7 mouse cellular contexts compared by ENCODE assay signal in the genomic region with DNA sequence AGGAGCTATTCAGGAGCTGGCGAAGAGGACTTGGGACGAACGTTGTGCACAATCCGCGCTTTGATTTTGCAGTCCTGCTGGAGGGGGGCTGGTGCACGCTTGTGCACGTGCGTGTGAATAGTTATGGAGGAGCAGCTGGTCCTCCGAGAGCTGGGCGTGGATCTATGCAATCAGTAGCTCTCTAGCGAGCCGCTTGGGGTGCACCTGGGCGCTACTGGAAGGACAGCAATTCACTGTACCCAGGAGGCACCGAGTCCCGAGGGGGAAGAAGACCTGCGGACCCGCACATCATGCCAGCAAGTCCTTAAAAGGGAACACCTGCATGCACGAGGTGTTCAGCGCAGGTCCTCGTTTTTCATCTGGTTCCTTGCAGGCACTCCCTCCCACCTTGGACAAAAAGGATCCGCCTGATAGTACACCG. TPM values are rescaled to one million over a fixed set of nuclear protein-coding genes. Genes with fewer than 3 reads are reported as not detected.
A peak's percentile ranks its signal among the peaks of the same experiment; 100 is the strongest.
DNase-seq lines count a peak whose midpoint lies in the region; ATAC-seq and TF ChIP-seq lines count a peak whose summit lies in the region.

No protein-coding gene starts in this region.

- TF ChIP-seq EP300 in stomach, postnatal 0 days (optimal IDR thresholded peaks at IDR 0.05): no peak

- ATAC-seq in limb, embryonic 14.5 days (ENCODE audit: low FRiP score, low read depth): peak; percentile 6; the same call in 1 of the 2 replicates
- 0 out of 2 replicates have a peak, but pooled peaks have one; percentile 8 for ATAC-seq in midbrain, postnatal 0 days (ENCODE audit: low FRiP score)
- no peak for ATAC-seq in stomach, postnatal 0 days (ENCODE audit: low FRiP score, low TSS enrichment)

- H3K27ac ChIP-seq in limb, embryonic 14.5 days (replicated peaks; ENCODE audit: low read depth, low read length): no peak overlapping the region
- H3K27ac ChIP-seq in midbrain, postnatal 0 days (ENCODE audit: low read depth, low read length): no peak overlapping the region
- 0 out of 2 replicates have a peak overlapping the region, but pooled peaks have one; percentile 4 for H3K27ac ChIP-seq in stomach, postnatal 0 days (replicated peaks)

- H3K4me2 ChIP-seq in limb, embryonic 14.5 days (replicated peaks; ENCODE audit: low read depth, low read length, severe bottlenecking): peak overlapping the region; percentile 88
- peak overlapping the region; percentile 98 for H3K4me2 ChIP-seq in midbrain, postnatal 0 days (ENCODE audit: low read depth, low read length, poor library complexity, severe bottlenecking)
- peak overlapping the region; percentile 97 for H3K4me2 ChIP-seq in stomach, postnatal 0 days (replicated peaks; ENCODE audit: low read depth)

- H3K4me1 ChIP-seq in limb, embryonic 14.5 days (ENCODE audit: control insufficient read depth, insufficient read depth, low read length): peaks cover 32% of the 10 kb centered on the region
- peaks cover 6% of the 10 kb centered on the region; the same call in 1 of the 2 replicates for H3K4me1 ChIP-seq in midbrain, postnatal 0 days (ENCODE audit: insufficient read depth, low read length)
- H3K4me1 ChIP-seq in stomach, postnatal 0 days (replicated peaks; ENCODE audit: control insufficient read depth, insufficient read depth): peaks cover 7% of the 10 kb centered on the region

- H3K36me3 ChIP-seq in limb, embryonic 14.5 days (ENCODE audit: control insufficient read depth, insufficient read depth, low read length): no peaks in the 10 kb centered on the region
- no peaks in the 10 kb centered on the region for H3K36me3 ChIP-seq in midbrain, postnatal 0 days (ENCODE audit: insufficient read depth, low read length)
- H3K36me3 ChIP-seq in stomach, postnatal 0 days (ENCODE audit: control insufficient read depth, insufficient read depth, low read length): no peaks in the 10 kb centered on the region

- under 1% methylated on average over 22 of the region's 22 CpGs for WGBS in limb, embryonic 14.5 days
- under 1% methylated on average over 22 of the region's 22 CpGs for WGBS in midbrain, postnatal 0 days
- WGBS in stomach, postnatal 0 days: 1% methylated on average over 22 of the region's 22 CpGs

- TF ChIP-seq POLR2A in limb, embryonic 14.5 days (IDR thresholded peaks at IDR 0.05; ENCODE audit: borderline replicate concordance, extremely low read depth, insufficient read depth, insufficient read length): no peak

- no peaks in the 10 kb centered on the region for H3K9me3 ChIP-seq in limb, embryonic 14.5 days (ENCODE audit: control insufficient read depth, low read length)
- H3K9me3 ChIP-seq in midbrain, postnatal 0 days (ENCODE audit: low read length): no peaks in the 10 kb centered on the region
- H3K9me3 ChIP-seq in stomach, postnatal 0 days (ENCODE audit: control insufficient read depth, low read length): no peaks in the 10 kb centered on the region

- peak overlapping the region; percentile 5; the same call in 1 of the 2 replicates for H3K9ac ChIP-seq in limb, embryonic 14.5 days (ENCODE audit: low read depth, low read length, severe bottlenecking)
- peak overlapping the region; percentile 15; the same call in 1 of the 2 replicates for H3K9ac ChIP-seq in midbrain, postnatal 0 days (replicated peaks; ENCODE audit: low read length, poor library complexity, severe bottlenecking)
- peak overlapping the region; percentile 38; the same call in 1 of the 2 replicates for H3K9ac ChIP-seq in stomach, postnatal 0 days (ENCODE audit: low read length)

- H3K27me3 ChIP-seq in limb, embryonic 14.5 days (ENCODE audit: control insufficient read depth, insufficient read depth, low read length): no peaks in the 10 kb centered on the region
- no peaks in the 10 kb centered on the region for H3K27me3 ChIP-seq in midbrain, postnatal 0 days (ENCODE audit: insufficient read depth, low read length)
- no peaks in the 10 kb centered on the region for H3K27me3 ChIP-seq in stomach, postnatal 0 days (ENCODE audit: control insufficient read depth, insufficient read depth, low read length)

- peak; percentile 27 for DNase-seq in Muller cell, postnatal 12 days (ENCODE audit: inconsistent ontology term)
- DNase-seq in c-Kit-positive CD71-positive TER-119-negative erythroid progenitor cells, embryonic 14.5 days (ENCODE audit: low read depth): peak; percentile 17
- peak; percentile 68 for DNase-seq in forelimb bud, embryonic 11.5 days (ENCODE audit: low read depth, low spot score)
- DNase-seq in kidney, adult 18-20 months: peak; percentile 48
- peak; percentile 67 for DNase-seq in limb, embryonic 14.5 days (ENCODE audit: low spot score)
- DNase-seq in midbrain, postnatal 0 days (ENCODE audit: low spot score): peak; percentile 66
- DNase-seq in stomach, postnatal 0 days (ENCODE audit: low spot score): peak; percentile 54

- no peak for TF ChIP-seq CTCF in midbrain, postnatal 0 days (IDR thresholded peaks at IDR 0.05)
- TF ChIP-seq CTCF in stomach, postnatal 0 days (IDR thresholded peaks at IDR 0.05; ENCODE audit: low read depth): 0 out of 2 replicates have a peak, but pooled peaks have one; percentile 20

- H3K4me3 ChIP-seq in limb, embryonic 14.5 days (replicated peaks; ENCODE audit: low read length): peak overlapping the region; percentile 75
- peak overlapping the region; percentile 65 for H3K4me3 ChIP-seq in midbrain, postnatal 0 days (ENCODE audit: low read depth, low read length)
- H3K4me3 ChIP-seq in stomach, postnatal 0 days (ENCODE audit: low read depth, low read length): peak overlapping the region; percentile 60

RNA-seq across cellular contexts. Expression of a gene that starts 0.9 kb away (rescaled TPM):
- polyA plus RNA-seq in limb, embryonic 14.5 days (2012; rRNA removed): 22.7 and 32.9 TPM in 2 replicates
- 15.6 and 16.0 TPM in 2 replicates for polyA plus RNA-seq in limb, embryonic 14.5 days (2014; fragmentation: Nextera tagmentation; extraction: Ambion mirVana)
- total RNA-seq in midbrain, postnatal 0 days (2014; rRNA removed): 21.8 and 22.0 TPM in 2 replicates
- polyA plus RNA-seq in midbrain, postnatal 0 days (2015; fragmentation: Nextera tagmentation; extraction: Ambion mirVana): 7.4 and 7.6 TPM in 2 replicates
- polyA plus RNA-seq in stomach, postnatal 0 days (2015; fragmentation: Nextera tagmentation; extraction: Ambion mirVana): 3.5 and 4.0 TPM in 2 replicates

Comparison
In these comparisons a context has a peak if more than half of its experiments do, and no peak if none do; other contexts are left out.
1. DNase-seq: peak in every context shown above with its lines; median percentile 68 in forelimb bud, embryonic 11.5 days; 67 in limb, embryonic 14.5 days; 66 in midbrain, postnatal 0 days; 54 in stomach, postnatal 0 days; 48 in kidney, adult 18-20 months; 27 in Muller cell, postnatal 12 days; 17 in c-Kit-positive CD71-positive TER-119-negative erythroid progenitor cells, embryonic 14.5 days.